Mouse (Mus musculus): ENCODE results near the gene Nudt6.

Gene Nudt6

DNA sequence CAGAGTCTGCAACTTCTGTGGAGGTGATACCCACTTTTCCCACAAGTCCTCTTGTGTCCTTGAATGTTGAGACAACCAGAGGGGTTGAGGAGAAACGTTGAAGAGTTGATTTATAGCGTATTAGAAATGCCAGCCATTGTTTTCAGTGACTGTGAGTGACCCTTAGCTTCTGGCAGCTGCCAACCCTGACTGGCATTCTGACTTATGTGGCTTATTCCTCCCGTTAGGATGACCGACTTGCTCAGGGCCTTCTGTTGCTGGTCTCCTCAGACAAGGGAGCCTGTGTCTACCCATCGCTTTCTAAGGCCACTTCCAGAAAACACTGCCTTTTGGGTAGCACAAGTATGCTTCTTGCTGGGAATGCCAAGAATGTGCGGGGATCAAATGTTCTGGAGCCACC, 38.6 kb downstream of the Nudt6 start:
- DNase-seq = no peak

- DNase-seq = peak; percentile 39 to 52
Measured at GRCm38 (mm10) chr3:37379930-37380881, 39.8 kb downstream of the Nudt6 start.

GRCm38 (mm10) chr3:37379201-37379600, 40.8 kb downstream of the Nudt6 start:
- DNase-seq = peak in 1 of 2 experiments; percentile 27

GRCm38 (mm10) chr3:37378412-37378811, 41.6 kb downstream of the Nudt6 start:
- DNase-seq = no peak

GRCm38 (mm10) chr3:37377926-37378325, 42.1 kb downstream of the Nudt6 start:
- no peak for DNase-seq

DNA sequence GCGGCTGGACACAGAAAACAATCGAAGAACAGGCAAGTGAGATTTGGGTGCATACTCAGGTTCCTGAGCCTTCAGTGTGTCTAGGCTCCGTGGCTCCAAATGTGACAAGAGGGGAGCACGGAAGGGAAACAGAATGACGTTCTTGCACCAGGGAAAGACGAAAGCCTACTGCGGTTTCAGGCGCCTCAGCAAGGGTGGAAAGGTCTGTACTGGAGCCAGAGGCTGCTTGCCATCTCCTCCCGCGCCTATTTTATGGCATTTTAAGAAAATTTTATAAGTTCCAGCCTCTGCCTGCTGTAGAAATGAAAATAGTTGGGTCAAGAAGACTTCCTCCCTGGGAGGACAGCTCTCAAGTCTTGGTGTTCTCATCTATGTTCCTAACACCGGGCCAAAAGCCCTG, 46.3 kb downstream of the Nudt6 start:
- no peak for DNase-seq

GRCm38 (mm10) chr3:37370407-37370806, 49.6 kb downstream of the Nudt6 start:
- DNase-seq = no peak

- DNase-seq = no peak
Measured at GRCm38 (mm10) chr3:37366381-37367053, 53.5 kb downstream of the Nudt6 start.

DNA sequence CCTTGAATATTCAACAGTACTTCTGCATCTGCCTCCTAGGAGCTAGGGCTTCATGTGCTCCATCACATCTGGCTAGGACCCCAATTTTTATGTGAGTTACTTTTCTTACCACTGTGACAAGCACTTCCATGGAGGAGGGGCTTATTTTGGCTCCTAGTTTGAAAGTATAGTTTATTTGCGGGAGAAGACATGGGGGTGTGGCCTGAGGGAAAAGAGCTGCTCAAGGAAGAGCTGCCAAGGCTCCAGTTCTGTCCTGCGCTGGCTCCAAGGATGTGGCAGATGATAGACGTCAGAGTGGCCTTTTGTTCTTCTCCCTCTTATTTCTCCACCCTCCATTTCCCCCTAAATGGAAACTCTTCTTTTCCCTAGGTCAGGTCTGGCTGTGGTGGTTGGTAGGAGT, 54.0 kb downstream of the Nudt6 start:
- DNase-seq = no peak

DNA sequence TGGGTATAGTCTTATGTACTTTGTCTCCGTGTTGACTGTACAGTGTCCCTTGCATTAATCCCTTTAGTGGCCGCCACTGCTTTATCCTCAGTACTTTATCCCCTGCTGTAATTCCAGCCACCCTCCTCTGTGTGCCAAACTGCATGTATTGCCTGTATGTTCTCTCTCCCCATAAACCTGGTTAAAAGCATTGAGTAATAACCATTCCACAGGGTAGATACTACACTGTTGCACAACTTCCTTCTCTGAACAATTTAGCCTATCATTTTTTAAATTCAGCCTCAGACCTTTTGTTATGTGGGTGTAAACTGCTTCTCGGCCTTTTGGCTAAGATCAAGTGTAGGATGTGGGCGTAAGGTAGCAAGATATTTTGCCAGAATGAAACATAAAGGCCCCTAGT, 54.9 kb downstream of the Nudt6 start:
- DNase-seq = no peak

- no peak for DNase-seq
Measured at GRCm38 (mm10) chr3:37360729-37361128, 59.3 kb downstream of the Nudt6 start.
